Mouse (Mus musculus) lung, adult 2 months (tissue): ENCODE data around the gene Trp53rka.

Experiments used
- CTCF ChIP-seq: fragments of 200-500 bp; IDR thresholded peaks from 2 replicates; pipeline ENCODE4 v1.5.1; 2011; ENCODE audit warnings: mild to moderate bottlenecking, low read length, control low read depth; ENCODE audit not compliant: insufficient read depth
- POLR2A ChIP-seq: fragments of 200-500 bp; IDR thresholded peaks from 2 replicates; pipeline ENCODE4 v1.6.1; 2011; ENCODE audit warnings: low read depth, mild to moderate bottlenecking, control low read depth, low read length, borderline replicate concordance; ENCODE audit errors: extremely low read depth

GRCm38 (mm10) chr2:165486881-165487535, 6.1 kb downstream of the Trp53rka start:
- TF ChIP-seq CTCF (peak; percentile 94), POLR2A (no peak)
